In the genomic region with DNA sequence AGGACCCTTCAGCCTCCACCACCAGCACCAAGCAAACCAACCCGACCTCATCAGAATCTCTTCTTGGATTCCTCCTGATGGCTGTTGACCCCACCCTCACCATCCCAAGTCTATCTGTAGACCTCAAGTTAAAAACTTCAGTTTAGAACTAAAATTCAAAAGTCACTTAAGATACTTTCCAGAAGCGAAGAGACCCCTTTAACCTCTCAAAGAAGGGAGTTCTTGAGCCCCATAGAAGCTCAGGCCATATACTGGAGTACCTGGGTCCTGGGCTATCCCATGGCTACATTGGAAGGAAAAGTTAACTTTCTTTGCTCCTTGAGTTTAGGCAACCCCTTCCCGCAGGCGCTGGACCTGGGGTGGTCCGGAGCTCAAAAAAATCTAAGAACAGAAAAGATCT, we compare ENCODE assay signal across 8 mouse cellular contexts. TPM values are rescaled to one million over a fixed set of nuclear protein-coding genes. Genes with fewer than 3 reads are reported as not detected.
DNase-seq lines count a peak whose midpoint lies in the region; ATAC-seq and TF ChIP-seq lines count a peak whose summit lies in the region.

No protein-coding gene starts in this region.

- peak overlapping the region; percentile 49 to 70 for H3K4me3 ChIP-seq in heart, embryonic 14.5 days (ENCODE audit: control insufficient read depth in 1 of 2, insufficient read depth in 1 of 2, low read depth in 1 of 2, low read length in 2 of 2)
- peak overlapping the region; percentile 86 for H3K4me3 ChIP-seq in E14TG2a.4 (replicated peaks; ENCODE audit: low read length)
- peak overlapping the region; percentile 87 for H3K4me3 ChIP-seq in forebrain, embryonic 16.5 days (replicated peaks; ENCODE audit: low read length)
- H3K4me3 ChIP-seq in liver, embryonic 16.5 days (ENCODE audit: low read depth, low read length), result 0 out of 2 replicates have a peak overlapping the region, but pooled peaks have one; percentile 61

- H3K9me3 ChIP-seq in heart, embryonic 14.5 days (ENCODE audit: control insufficient read depth, low read length), result peaks cover 6% of the 10 kb centered on the region; the same call in 1 of the 2 replicates
- peaks cover 6% of the 10 kb centered on the region; the same call in 1 of the 2 replicates for H3K9me3 ChIP-seq in E14TG2a.4 (ENCODE audit: low read length)
- H3K9me3 ChIP-seq in forebrain, embryonic 16.5 days (ENCODE audit: control insufficient read depth, low read length), result no peaks in the 10 kb centered on the region
- H3K9me3 ChIP-seq in liver, embryonic 16.5 days (replicated peaks; ENCODE audit: control insufficient read depth, low read length), result no peaks in the 10 kb centered on the region; the same call in 1 of the 2 replicates

- WGBS in heart, embryonic 14.5 days, result 11% methylated on average over 5 of the region's 5 CpGs
- 13% methylated on average over 5 of the region's 5 CpGs for WGBS in forebrain, embryonic 16.5 days
- 6% methylated on average over 5 of the region's 5 CpGs for WGBS in liver, embryonic 16.5 days (ENCODE audit: insufficient replicate concordance)

- no peak overlapping the region for H3K27ac ChIP-seq in heart, embryonic 14.5 days (replicated peaks in 1 of 2; ENCODE audit: control insufficient read depth in 1 of 2, insufficient read depth in 1 of 2, low read depth in 2 of 2, low read length in 2 of 2)
- H3K27ac ChIP-seq in forebrain, embryonic 16.5 days (ENCODE audit: low read length), result no peak overlapping the region; the same call in none of the 2 replicates
- no peak overlapping the region for H3K27ac ChIP-seq in liver, embryonic 16.5 days (ENCODE audit: low read length)

- no peak for DNase-seq in heart, postnatal 10 days
- no peak for DNase-seq in adrenal gland, adult 8-10 months
- no peak for DNase-seq in frontal cortex, postnatal 25 days (ENCODE audit: low spot score in 2 of 2)
- DNase-seq in layer of hippocampus, postnatal 36 days, result no peak

- H3K4me1 ChIP-seq in heart, embryonic 14.5 days (ENCODE audit: control insufficient read depth in 2 of 2, insufficient read depth in 2 of 2, low read length in 2 of 2), result peaks cover 0 to 7% of the 10 kb centered on the region in 2 experiments; a peak in 2 of 4 replicates
- peaks cover 19% of the 10 kb centered on the region for H3K4me1 ChIP-seq in E14TG2a.4 (replicated peaks; ENCODE audit: low read depth, low read length)
- peaks cover 36% of the 10 kb centered on the region for H3K4me1 ChIP-seq in forebrain, embryonic 16.5 days (replicated peaks; ENCODE audit: control insufficient read depth, insufficient read depth, low read length)
- peaks cover 2% of the 10 kb centered on the region; the same call in 1 of the 2 replicates for H3K4me1 ChIP-seq in liver, embryonic 16.5 days (ENCODE audit: control insufficient read depth, low read depth, low read length)

- ATAC-seq in heart, embryonic 14.5 days (ENCODE audit: insufficient number of reproducible peaks, insufficient read depth, low FRiP score, low read depth), result no peak
- ATAC-seq in forebrain, embryonic 16.5 days, result no peak; the same call in 1 of the 2 replicates
- no peak for ATAC-seq in liver, embryonic 16.5 days (ENCODE audit: low read depth)

- no peak for TF ChIP-seq CTCF in E14TG2a.4 (conservative IDR thresholded peaks at IDR 0.05; ENCODE audit: low read length)

- no peaks in the 10 kb centered on the region for H3K36me3 ChIP-seq in heart, embryonic 14.5 days (ENCODE audit: control insufficient read depth, insufficient read depth, low read length)
- no peaks in the 10 kb centered on the region for H3K36me3 ChIP-seq in E14TG2a.4 (ENCODE audit: insufficient read depth, low read length)
- H3K36me3 ChIP-seq in forebrain, embryonic 16.5 days (ENCODE audit: control insufficient read depth, insufficient read depth), result no peaks in the 10 kb centered on the region
- no peaks in the 10 kb centered on the region for H3K36me3 ChIP-seq in liver, embryonic 16.5 days (ENCODE audit: control insufficient read depth, insufficient read depth)

- H3K27me3 ChIP-seq in heart, embryonic 14.5 days (ENCODE audit: control insufficient read depth, insufficient read depth, low read length), result peaks cover 8% of the 10 kb centered on the region
- peaks cover 55% of the 10 kb centered on the region for H3K27me3 ChIP-seq in E14TG2a.4 (ENCODE audit: insufficient read depth, low read length)
- no peaks in the 10 kb centered on the region for H3K27me3 ChIP-seq in forebrain, embryonic 16.5 days (replicated peaks; ENCODE audit: control insufficient read depth, insufficient read depth, low read length)
- H3K27me3 ChIP-seq in liver, embryonic 16.5 days (ENCODE audit: control insufficient read depth, insufficient read depth, low read depth, low read length), result peaks cover 52% of the 10 kb centered on the region

- intact Hi-C loops in heart, postnatal 10 days (cut with DNase I), result loop anchor here (5.0 to 10.0 kb wide), 2 partner anchors 140 to 268 kb away; no protein-coding TSS in a partner anchor

- peak overlapping the region; percentile 95 for H3K4me2 ChIP-seq in heart, embryonic 14.5 days (ENCODE audit: low read length)
- H3K4me2 ChIP-seq in forebrain, embryonic 16.5 days (ENCODE audit: low read length), result peak overlapping the region; percentile 64
- H3K4me2 ChIP-seq in liver, embryonic 16.5 days (ENCODE audit: low read depth, low read length), result peak overlapping the region; percentile 81

- H3K9ac ChIP-seq in heart, embryonic 14.5 days (ENCODE audit: low read length), result peak overlapping the region; percentile 76
- peak overlapping the region; percentile 87 for H3K9ac ChIP-seq in forebrain, embryonic 16.5 days (replicated peaks; ENCODE audit: low read depth, low read length)
- no peak overlapping the region for H3K9ac ChIP-seq in liver, embryonic 16.5 days (ENCODE audit: low read depth, low read length)

RNA-seq across cellular contexts. Expression of a gene that starts 1.1 kb away (rescaled TPM):
- polyA plus RNA-seq in heart, embryonic 14.5 days (2014; fragmentation: Nextera tagmentation; extraction: Ambion mirVana), result 5.1 and 5.9 TPM in 2 replicates
- total RNA-seq in heart, postnatal 10 days (2021), result 1 to 10 TPM; 2.0 to 2.7 TPM
- polyA plus RNA-seq in forebrain, embryonic 16.5 days (2015; fragmentation: Nextera tagmentation; extraction: Ambion mirVana), result 21.2 and 23.1 TPM in 2 replicates
- polyA plus RNA-seq in liver, embryonic 16.5 days (2015; fragmentation: Nextera tagmentation; extraction: Ambion mirVana), result 0.18 TPM in 1 of 2 replicates, not detected in the other
- 10 to 100 TPM in 2 of 4 experiments, 1 to 10 TPM in 1, under 1 TPM in 1; 0.84 to 12.1 (median 6.7) TPM for total RNA-seq in adrenal gland, adult 8-10 months (2022)
- total RNA-seq in layer of hippocampus, postnatal 36 days (2021), result 10 to 100 TPM; 71.8 to 74.6 TPM

Comparison
In these comparisons a context has a peak if more than half of its experiments do, and no peak if none do; other contexts are left out.
1. RNA of a gene that starts 1.1 kb away (total RNA-seq): 71.8 to 74.6 TPM in layer of hippocampus, postnatal 36 days; 0.84 to 12.1 TPM in adrenal gland, adult 8-10 months and 2.0 to 2.7 TPM in heart, postnatal 10 days; every median in the first group is over 4 times any median in the second.
2. Peak in every context shown above with its lines, with median percentiles within 50 percentile points of each other: H3K4me2 ChIP-seq and H3K4me3 ChIP-seq.